Mouse (Mus musculus) MEL (cell line): ENCODE data around the gene Shtn1.

Source experiments
- CTCF ChIP-seq, 3 experiments: IDR thresholded peaks in 2 of 3; conservative IDR thresholded peaks in 1 of 3; 2 replicates each; pipeline ENCODE4 v1.5.1; 2011 to 2012; ENCODE audit warnings: low read length in 3 of 3, low read depth in 2 of 3, mild to moderate bottlenecking in 2 of 3, improper control_type of control experiment in 1 of 3, inconsistent platforms in 1 of 3, mixed read lengths in 1 of 3, moderate library complexity in 1 of 3; ENCODE audit not compliant: control insufficient read depth in 1 of 3, insufficient read depth in 1 of 3, poor library complexity in 1 of 3, severe bottlenecking in 1 of 3
- ELF1 ChIP-seq: IDR thresholded peaks from 2 replicates; pipeline ENCODE4 v1.6.1; 2014; ENCODE audit warnings: low read depth, mild to moderate bottlenecking, inconsistent platforms, low read length, improper control_type of control experiment, moderate library complexity
- GATA1 ChIP-seq: IDR thresholded peaks from 2 replicates; pipeline ENCODE4 v1.6.1; 2011; ENCODE audit warnings: low read depth, low read length, improper control_type of control experiment
- POLR2A ChIP-seq, 2 experiments: IDR thresholded peaks; 2 replicates each; pipeline ENCODE4 v1.6.1; 2011 to 2012; ENCODE audit warnings: low read length in 2 of 2, mild to moderate bottlenecking in 2 of 2, control low read depth in 1 of 2, improper control_type of control experiment in 1 of 2, low read depth in 1 of 2, moderate library complexity in 1 of 2; ENCODE audit not compliant: control insufficient read depth in 1 of 2, insufficient read depth in 1 of 2, poor library complexity in 1 of 2
- POLR2AphosphoS2 ChIP-seq: IDR thresholded peaks from 2 replicates; pipeline ENCODE4 v1.6.1; 2011; ENCODE audit warnings: low read length, improper control_type of control experiment
- SIN3A ChIP-seq: IDR thresholded peaks from 2 replicates; pipeline ENCODE4 v1.6.1; 2012; ENCODE audit warnings: low read length, improper control_type of control experiment, inconsistent platforms

DNA sequence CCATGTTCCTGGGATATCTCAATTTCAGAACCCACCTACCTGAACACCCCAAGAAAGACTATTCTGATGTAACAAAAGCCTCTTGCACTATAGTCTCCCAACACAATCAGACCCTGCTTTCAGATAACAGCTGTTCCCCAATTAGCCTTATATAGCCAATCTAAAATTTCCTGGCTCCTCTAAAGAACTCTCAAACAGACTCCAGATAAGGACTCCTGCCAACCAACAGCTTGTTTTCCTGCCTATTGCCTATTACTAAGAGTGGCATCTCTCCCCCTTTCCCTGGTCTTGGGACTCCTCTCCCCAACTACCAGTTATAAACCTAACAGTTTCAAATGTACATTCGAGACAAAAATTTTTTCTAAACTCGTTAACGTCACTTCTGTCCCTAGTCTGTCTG lies 124.4 kb downstream of the Shtn1 start:
- no peak for TF ChIP-seq CTCF (IDR thresholded peaks at IDR 0.05 in 2 of 3, conservative IDR thresholded peaks at IDR 0.05 in 1 of 3; ENCODE audit: control insufficient read depth in 1 of 3, insufficient read depth in 1 of 3, low read depth in 2 of 3, low read length in 3 of 3, poor library complexity in 1 of 3, severe bottlenecking in 1 of 3)
- TF ChIP-seq POLR2A (IDR thresholded peaks at IDR 0.05; ENCODE audit: control insufficient read depth in 1 of 2, insufficient read depth in 1 of 2, low read depth in 1 of 2, low read length in 2 of 2, poor library complexity in 1 of 2): no peak
- TF ChIP-seq GATA1: no peak
- no peak for TF ChIP-seq ELF1
- TF ChIP-seq SIN3A: no peak
- TF ChIP-seq POLR2AphosphoS2: no peak
